Mouse (Mus musculus) MEL (cell line): ENCODE data around the gene Ccdc152. TPM values are rescaled to one million over a fixed set of nuclear protein-coding genes. Genes with fewer than 3 reads are reported as not detected.

Source experiments
- DNase-seq: peaks from one replicate; pipeline ENCODE4 v3.0.0; 2011; ENCODE audit warnings: low read depth, low spot score
- H3K27ac ChIP-seq: 2 replicates; pipeline ENCODE4 v1.5.1; 2012; ENCODE audit warnings: low read depth, mild to moderate bottlenecking, control low read depth, low read length, moderate library complexity; ENCODE audit not compliant: control insufficient read depth
- H3K27me3 ChIP-seq, 2 experiments: fragments of 150-350 bp in 1 of 2; sonication (generic) in 1 of 2; 2 replicates each; pipeline ENCODE4 v1.6.1; 2012; ENCODE audit warnings: low read length in 2 of 2, mild to moderate bottlenecking in 2 of 2, improper control_type of control experiment in 1 of 2, moderate library complexity in 1 of 2; ENCODE audit not compliant: insufficient read depth in 2 of 2, control insufficient read depth in 1 of 2
- H3K36me3 ChIP-seq, 2 experiments: 2 replicates each; pipeline ENCODE4 v1.6.1; 2012 to 2014; ENCODE audit warnings: low read length in 2 of 2, improper control_type of control experiment in 1 of 2, inconsistent platforms in 1 of 2, mild to moderate bottlenecking in 1 of 2; ENCODE audit not compliant: insufficient read depth in 2 of 2, control insufficient read depth in 1 of 2
- H3K4me1 ChIP-seq, 2 experiments: fragments of 150-350 bp in 1 of 2; sonication (generic) in 1 of 2; 2 replicates each; pipeline ENCODE4 v1.6.1; 2012; ENCODE audit warnings: low read length in 2 of 2, improper control_type of control experiment in 1 of 2, mild to moderate bottlenecking in 1 of 2; ENCODE audit not compliant: insufficient read depth in 2 of 2, control insufficient read depth in 1 of 2
- H3K4me3 ChIP-seq, 2 experiments: fragments of 150-350 bp in 1 of 2; sonication (generic) in 1 of 2; 2 replicates each; pipeline ENCODE4 v1.5.1; 2012; ENCODE audit warnings: low read depth in 2 of 2, low read length in 2 of 2, mild to moderate bottlenecking in 2 of 2, moderate library complexity in 2 of 2, control low read depth in 1 of 2, improper control_type of control experiment in 1 of 2; ENCODE audit not compliant: control insufficient read depth in 1 of 2, insufficient read depth in 1 of 2
- H3K79me2 ChIP-seq: 2 replicates; pipeline ENCODE4 v1.6.1; 2012; ENCODE audit warnings: mild to moderate bottlenecking, low read length, moderate library complexity; ENCODE audit not compliant: control insufficient read depth, poor library complexity, insufficient read depth
- H3K9ac ChIP-seq: 2 replicates; pipeline ENCODE4 v1.6.1; 2012; ENCODE audit warnings: low read depth, mild to moderate bottlenecking, control low read depth, low read length, moderate library complexity; ENCODE audit not compliant: control insufficient read depth, poor library complexity, severe bottlenecking
- H3K9me3 ChIP-seq: fragments of 150-350 bp; sonication (generic); replicated peaks from 2 replicates; pipeline ENCODE4 v1.6.1; 2012; ENCODE audit warnings: mild to moderate bottlenecking, low read length, improper control_type of control experiment, moderate library complexity; ENCODE audit not compliant: insufficient read depth
- BHLHE40 ChIP-seq: IDR thresholded peaks from 2 replicates; pipeline ENCODE4 v1.6.1; 2012; ENCODE audit warnings: low read depth, mild to moderate bottlenecking, inconsistent platforms, low read length, improper control_type of control experiment, borderline replicate concordance
- CHD1 ChIP-seq: IDR thresholded peaks from 2 replicates; pipeline ENCODE4 v1.6.1; 2012; ENCODE audit warnings: low read depth, mild to moderate bottlenecking, inconsistent platforms, low read length, improper control_type of control experiment
- E2F4 ChIP-seq: IDR thresholded peaks from 2 replicates; pipeline ENCODE4 v1.6.1; 2011; ENCODE audit warnings: low read depth, low read length, improper control_type of control experiment, borderline replicate concordance
- ETS1 ChIP-seq: IDR thresholded peaks from 2 replicates; pipeline ENCODE4 v1.6.1; 2012; ENCODE audit warnings: low read depth, mild to moderate bottlenecking, inconsistent platforms, low read length, improper control_type of control experiment, moderate library complexity
- GABPA ChIP-seq: IDR thresholded peaks from 2 replicates; pipeline ENCODE4 v1.6.1; 2012; ENCODE audit warnings: low read depth, mild to moderate bottlenecking, inconsistent platforms, low read length, improper control_type of control experiment, moderate library complexity
- GATA1 ChIP-seq: IDR thresholded peaks from 2 replicates; pipeline ENCODE4 v1.6.1; 2011; ENCODE audit warnings: low read depth, low read length, improper control_type of control experiment
- HCFC1 ChIP-seq: IDR thresholded peaks from 2 replicates; pipeline ENCODE4 v1.6.1; 2012; ENCODE audit warnings: low read depth, mild to moderate bottlenecking, inconsistent platforms, low read length, improper control_type of control experiment, moderate library complexity
- KAT2A ChIP-seq: conservative IDR thresholded peaks from 2 replicates; pipeline ENCODE4 v1.6.1; 2012; ENCODE audit warnings: low read depth, low read length, improper control_type of control experiment, inconsistent platforms
- MAFK ChIP-seq: IDR thresholded peaks from 2 replicates; pipeline ENCODE4 v1.6.1; 2011; ENCODE audit warnings: low read depth, mild to moderate bottlenecking, low read length, improper control_type of control experiment, borderline replicate concordance
- MAX ChIP-seq: IDR thresholded peaks from 2 replicates; pipeline ENCODE4 v1.6.1; 2011; ENCODE audit warnings: low read length, improper control_type of control experiment
- MAZ ChIP-seq: IDR thresholded peaks from 2 replicates; pipeline ENCODE4 v1.6.1; 2012; ENCODE audit warnings: low read depth, mild to moderate bottlenecking, inconsistent platforms, low read length, improper control_type of control experiment
- MYC ChIP-seq: IDR thresholded peaks from 2 replicates; pipeline ENCODE4 v1.6.1; 2011; ENCODE audit warnings: low read depth, mild to moderate bottlenecking, low read length, improper control_type of control experiment, moderate library complexity
- NRF1 ChIP-seq: IDR thresholded peaks from 2 replicates; pipeline ENCODE4 v1.6.1; 2014; ENCODE audit warnings: low read depth, mild to moderate bottlenecking, inconsistent platforms, low read length, improper control_type of control experiment, moderate library complexity; ENCODE audit not compliant: poor library complexity, insufficient read depth, severe bottlenecking
- POLR2A ChIP-seq, 2 experiments: IDR thresholded peaks; 2 replicates each; pipeline ENCODE4 v1.6.1; 2011 to 2012; ENCODE audit warnings: low read length in 2 of 2, mild to moderate bottlenecking in 2 of 2, control low read depth in 1 of 2, improper control_type of control experiment in 1 of 2, low read depth in 1 of 2, moderate library complexity in 1 of 2; ENCODE audit not compliant: control insufficient read depth in 1 of 2, insufficient read depth in 1 of 2, poor library complexity in 1 of 2
- RCOR1 ChIP-seq: IDR thresholded peaks from 2 replicates; pipeline ENCODE4 v1.6.1; 2012; ENCODE audit warnings: low read depth, mild to moderate bottlenecking, inconsistent platforms, low read length, improper control_type of control experiment
- SIN3A ChIP-seq: IDR thresholded peaks from 2 replicates; pipeline ENCODE4 v1.6.1; 2012; ENCODE audit warnings: low read length, improper control_type of control experiment, inconsistent platforms
- SMC3 ChIP-seq: IDR thresholded peaks from 2 replicates; pipeline ENCODE4 v1.6.1; 2011; ENCODE audit warnings: low read depth, low read length, improper control_type of control experiment
- UBTF ChIP-seq: IDR thresholded peaks from 2 replicates; pipeline ENCODE4 v1.6.1; 2012; ENCODE audit warnings: low read depth, mild to moderate bottlenecking, inconsistent platforms, low read length, improper control_type of control experiment, moderate library complexity, borderline replicate concordance; ENCODE audit not compliant: insufficient read depth
- ZC3H11A ChIP-seq: IDR thresholded peaks from 2 replicates; pipeline ENCODE4 v1.6.1; 2012; ENCODE audit warnings: low read depth, mild to moderate bottlenecking, inconsistent platforms, low read length, improper control_type of control experiment
- ZKSCAN1 ChIP-seq: IDR thresholded peaks from 2 replicates; pipeline ENCODE4 v1.6.1; 2012; ENCODE audit warnings: low read depth, mild to moderate bottlenecking, inconsistent platforms, low read length, improper control_type of control experiment, moderate library complexity
- polyA plus RNA-seq, 2 experiments: library from polyadenylated mRNA; stranded (reverse) in 1 of 2; unstranded in 1 of 2; fragments of >175 nt in 1 of 2; fragments of >200 nt in 1 of 2; gene quantifications; 2 replicates each; pipeline versions ENCODE4 v1.2.1 to v1.2.4; 2012; ENCODE audit warnings: low replicate concordance in 2 of 2, low read depth in 1 of 2; ENCODE audit not compliant: insufficient read length in 2 of 2, insufficient read depth in 1 of 2, missing spikeins in 1 of 2
- total RNA-seq: library from RNA; depleted of rRNA; stranded (reverse); fragments of 300-350 nt; gene quantifications from 2 replicates; pipeline ENCODE4 v1.2.3, GENCODE M21; 2012

Ccdc152 gene
- total and polyA plus RNA-seq, 3 experiments: not detected

GRCm38 (mm10) chr15:3279242-3279641 lies 24.1 kb downstream of the Ccdc152 start:
- Histone ChIP-seq H3K79me2 (no peaks in the 10 kb centered on the region), H3K36me3 (no peaks in the 10 kb centered on the region), H3K27ac (no peak overlapping the region), H3K9me3 (no peaks in the 10 kb centered on the region), H3K9ac (no peak overlapping the region), H3K27me3 (no peaks in the 10 kb centered on the region), H3K4me3 (no peak overlapping the region), H3K4me1 (no peaks in the 10 kb centered on the region)
- no peak for DNase-seq
- TF ChIP-seq NRF1 (no peak), ZC3H11A (no peak), KAT2A (no peak), SMC3 (no peak), BHLHE40 (no peak), MYC (no peak), GATA1 (no peak), UBTF (no peak), ETS1 (no peak), POLR2A (IDR thresholded peaks at IDR 0.05; ENCODE audit: control insufficient read depth in 1 of 2, insufficient read depth in 1 of 2, low read depth in 1 of 2, low read length in 2 of 2, poor library complexity in 1 of 2) (no peak), ZKSCAN1 (no peak), CHD1 (no peak), RCOR1 (no peak)

GRCm38 (mm10) chr15:3277391-3277790 lies 25.9 kb downstream of the Ccdc152 start:
- Histone ChIP-seq H3K36me3 (no peaks in the 10 kb centered on the region), H3K4me1 (no peaks in the 10 kb centered on the region), H3K9me3 (no peaks in the 10 kb centered on the region), H3K9ac (no peak overlapping the region), H3K79me2 (no peaks in the 10 kb centered on the region), H3K27me3 (no peaks in the 10 kb centered on the region), H3K27ac (no peak overlapping the region), H3K4me3 (no peak overlapping the region)
- TF ChIP-seq ETS1 (no peak), CHD1 (no peak), MAFK (no peak), NRF1 (no peak), GABPA (no peak), GATA1 (no peak), SMC3 (no peak), E2F4 (no peak), MAX (no peak), SIN3A (no peak), MAZ (no peak), HCFC1 (no peak)
- DNase-seq: no peak
